Mouse (Mus musculus) brain, embryonic 18.5 days (tissue): ENCODE results near the gene Zcchc2.

Experiments
- DNase-seq: peaks from one replicate; pipeline ENCODE4 v3.0.0-alpha.2; 2012; ENCODE audit warnings: low read depth, low spot score

Gene Zcchc2

GRCm38 (mm10) chr1:106034776-106035175, 44.6 kb downstream of the Zcchc2 start:
- no peak for DNase-seq

- no peak for DNase-seq
Observed at GRCm38 (mm10) chr1:106036861-106037599, 46.8 kb downstream of the Zcchc2 start.

- DNase-seq: no peak
Observed at GRCm38 (mm10) chr1:106039326-106039725, 49.1 kb downstream of the Zcchc2 start.

GRCm38 (mm10) chr1:106040271-106040670, 50.1 kb downstream of the Zcchc2 start:
- DNase-seq: no peak

- no peak for DNase-seq
Observed at GRCm38 (mm10) chr1:106042221-106042620, 52.0 kb downstream of the Zcchc2 start.

- DNase-seq: no peak
Observed at GRCm38 (mm10) chr1:106043053-106043820, 53.0 kb downstream of the Zcchc2 start.

GRCm38 (mm10) chr1:106049036-106049435, 58.8 kb downstream of the Zcchc2 start:
- no peak for DNase-seq

- DNase-seq: no peak
Observed at GRCm38 (mm10) chr1:106054978-106055377, 64.8 kb downstream of the Zcchc2 start.

GRCm38 (mm10) chr1:106058355-106058754, 68.1 kb downstream of the Zcchc2 start:
- DNase-seq: no peak

- DNase-seq: no peak
Observed at GRCm38 (mm10) chr1:106059516-106060277, 69.5 kb downstream of the Zcchc2 start.

GRCm38 (mm10) chr1:106061185-106061910, 71.1 kb downstream of the Zcchc2 start:
- DNase-seq: no peak

- DNase-seq: no peak
Observed at GRCm38 (mm10) chr1:106062891-106063590, 72.8 kb downstream of the Zcchc2 start.

- DNase-seq: no peak
Observed at GRCm38 (mm10) chr1:106063591-106064170, 73.5 kb downstream of the Zcchc2 start.

GRCm38 (mm10) chr1:106064291-106064690, 74.1 kb downstream of the Zcchc2 start:
- no peak for DNase-seq

GRCm38 (mm10) chr1:106064711-106065110, 74.5 kb downstream of the Zcchc2 start:
- DNase-seq: no peak

GRCm38 (mm10) chr1:106065679-106066078, 75.5 kb downstream of the Zcchc2 start:
- no peak for DNase-seq

- DNase-seq: no peak
Observed at GRCm38 (mm10) chr1:106067306-106067705, 77.1 kb downstream of the Zcchc2 start.

GRCm38 (mm10) chr1:106069867-106070543, 79.8 kb downstream of the Zcchc2 start:
- no peak for DNase-seq

- no peak for DNase-seq
Observed at GRCm38 (mm10) chr1:106070814-106071213, 80.6 kb downstream of the Zcchc2 start.
